Mouse (Mus musculus) midbrain, embryonic 11.5 days (tissue): ENCODE measurements at regions not wholly inside any gene's neighbourhood (a gene's known extent, or its start where the extent isn't known, plus 50 kb on each side); places are given as distances from the start of the nearest gene placed in this dataset.
"Not testable (repeated sequence)": the region's sequence is repeated elsewhere in the genome, so short reads cannot be mapped to it uniquely, and the experiment has no call there.

ENCODE experiments used
- ATAC-seq: fragments of 200-750 bp; cut with Nextera tagmentation; 2 replicates; pipeline ENCODE4 v1.8.0; 2017; ENCODE audit warnings: moderate TSS enrichment, moderate library complexity; ENCODE audit not compliant: low FRiP score
- DNase-seq: peaks from one replicate; pipeline ENCODE4 v3.0.0; 2015; ENCODE audit warnings: low spot score; ENCODE audit errors: missing footprints
- H3K27ac ChIP-seq: fragments of 300-500 bp; sonication (generic); 2 replicates; pipeline ENCODE4 v1.5.1; 2014; ENCODE audit warnings: low read depth, low read length
- H3K27me3 ChIP-seq: fragments of 300-500 bp; sonication (generic); 2 replicates; pipeline ENCODE4 v1.6.1; 2014; ENCODE audit warnings: mild to moderate bottlenecking, low read length, moderate library complexity, mixed read lengths; ENCODE audit not compliant: control insufficient read depth, insufficient read depth
- H3K36me3 ChIP-seq: fragments of 300-500 bp; sonication (generic); 2 replicates; pipeline ENCODE4 v1.6.1; 2014; ENCODE audit warnings: mild to moderate bottlenecking, low read length, moderate library complexity, mixed read lengths; ENCODE audit not compliant: control insufficient read depth, insufficient read depth
- H3K4me1 ChIP-seq: fragments of 300-500 bp; sonication (generic); 2 replicates; pipeline ENCODE4 v1.6.1; 2014; ENCODE audit warnings: low read length; ENCODE audit not compliant: control insufficient read depth, insufficient read depth
- H3K4me2 ChIP-seq: fragments of 300-500 bp; sonication (generic); 2 replicates; pipeline ENCODE4 v1.6.1; 2014; ENCODE audit warnings: mild to moderate bottlenecking, moderate library complexity
- H3K4me3 ChIP-seq: fragments of 300-500 bp; sonication (generic); 2 replicates; pipeline ENCODE4 v1.5.1; 2014; ENCODE audit warnings: low read depth, low read length
- H3K9ac ChIP-seq: fragments of 300-500 bp; sonication (generic); 2 replicates; pipeline ENCODE4 v1.6.1; 2014; ENCODE audit warnings: low read length
- H3K9me3 ChIP-seq: fragments of 300-500 bp; sonication (generic); 2 replicates; pipeline ENCODE4 v1.6.1; 2016; ENCODE audit warnings: low read length; ENCODE audit not compliant: control insufficient read depth
- WGBS: fragments of 180-500 bp; shearing (Covaris S2); extraction: QIAGEN DNeasy Blood & Tissue Kit; methylation state at CpG from one replicate; pipeline ENCODE4 v1.1.7; 2014; 5-methylcytosine and 5-hydroxymethylcytosine counted together

DNA sequence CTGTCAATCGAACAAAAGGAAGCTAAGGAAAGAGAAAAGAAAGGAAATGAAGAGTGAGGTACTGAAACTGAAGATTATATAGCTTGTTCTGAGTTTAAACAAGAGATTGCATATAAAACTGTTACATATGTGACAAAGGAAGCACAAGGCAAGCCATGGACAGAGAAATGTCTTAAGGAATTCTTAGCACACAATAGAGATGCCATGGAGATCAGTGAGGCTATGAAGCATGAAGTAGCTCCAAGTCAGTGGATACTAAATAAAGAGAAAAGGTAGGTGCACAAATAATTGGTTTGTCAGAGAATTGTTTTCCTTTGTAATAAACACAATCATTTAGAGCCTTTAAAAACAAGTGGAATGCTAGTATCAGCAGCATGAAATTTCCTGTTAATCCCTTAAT, 172.0 kb upstream of the Klhl1 start:
- ATAC-seq = peak; percentile 63; the same call in 1 of the 2 replicates
- H3K4me3 ChIP-seq = no peak overlapping the region
- no peak overlapping the region for H3K9ac ChIP-seq
- no peaks in the 10 kb centered on the region for H3K27me3 ChIP-seq
- H3K36me3 ChIP-seq = no peaks in the 10 kb centered on the region
- no peak overlapping the region for H3K27ac ChIP-seq
- DNase-seq = no peak
- no peaks in the 10 kb centered on the region for H3K4me1 ChIP-seq
- WGBS = 45% methylated on average over 1 of the region's 1 CpGs
- H3K9me3 ChIP-seq = no peaks in the 10 kb centered on the region
- H3K4me2 ChIP-seq = no peak overlapping the region

DNA sequence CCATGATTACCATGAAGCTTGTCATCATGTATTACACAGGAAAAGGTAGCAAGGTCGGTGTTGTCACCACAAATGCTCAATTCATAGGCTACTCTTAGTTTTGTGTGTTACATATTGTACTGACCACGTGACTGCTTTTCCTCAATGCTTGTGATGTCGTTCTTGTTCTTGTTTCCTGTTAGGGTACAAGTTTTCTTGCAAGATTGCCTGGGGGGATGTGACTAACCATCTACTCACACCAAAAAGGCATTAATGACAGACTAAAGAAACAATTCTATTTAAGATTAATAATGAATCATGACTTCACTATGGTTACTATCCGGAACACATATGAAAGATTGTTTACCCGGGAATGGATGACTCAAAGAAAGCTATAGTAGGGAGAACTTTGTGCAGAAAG, 165.0 kb upstream of the Klhl1 start:
- no peak overlapping the region for H3K4me2 ChIP-seq
- no peaks in the 10 kb centered on the region for H3K36me3 ChIP-seq
- H3K9me3 ChIP-seq = no peaks in the 10 kb centered on the region
- H3K4me3 ChIP-seq = no peak overlapping the region
- H3K9ac ChIP-seq = no peak overlapping the region
- 86% methylated on average over 5 of the region's 5 CpGs for WGBS
- no peak overlapping the region for H3K27ac ChIP-seq
- ATAC-seq = no peak
- H3K27me3 ChIP-seq = no peaks in the 10 kb centered on the region
- H3K4me1 ChIP-seq = no peaks in the 10 kb centered on the region
- no peak for DNase-seq

DNA sequence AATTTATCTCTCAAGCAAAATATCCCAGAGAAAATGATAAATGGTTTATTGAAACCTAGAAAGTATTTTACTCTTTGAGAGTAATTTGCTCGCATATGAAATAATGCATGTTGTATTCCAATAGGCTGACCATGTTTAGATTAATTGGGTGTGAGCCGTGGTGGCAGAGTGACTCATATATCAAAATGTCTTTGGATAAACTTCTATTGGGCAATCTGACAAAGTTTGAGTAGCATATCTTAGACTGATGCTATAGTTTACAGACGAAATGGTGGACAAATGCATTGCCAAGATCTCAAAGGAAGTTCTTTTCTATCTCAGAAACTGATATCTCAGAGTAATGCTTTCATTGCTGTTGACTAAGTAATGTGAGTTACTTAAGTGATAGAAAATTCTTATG, 162.8 kb upstream of the Klhl1 start:
- DNase-seq (no peak), ATAC-seq (no peak)
- 87% methylated on average over 3 of the region's 3 CpGs for WGBS
- Histone ChIP-seq H3K4me3 (no peak overlapping the region), H3K4me2 (no peak overlapping the region), H3K9me3 (no peaks in the 10 kb centered on the region), H3K4me1 (no peaks in the 10 kb centered on the region), H3K27me3 (no peaks in the 10 kb centered on the region), H3K27ac (no peak overlapping the region), H3K36me3 (no peaks in the 10 kb centered on the region), H3K9ac (no peak overlapping the region)

DNA sequence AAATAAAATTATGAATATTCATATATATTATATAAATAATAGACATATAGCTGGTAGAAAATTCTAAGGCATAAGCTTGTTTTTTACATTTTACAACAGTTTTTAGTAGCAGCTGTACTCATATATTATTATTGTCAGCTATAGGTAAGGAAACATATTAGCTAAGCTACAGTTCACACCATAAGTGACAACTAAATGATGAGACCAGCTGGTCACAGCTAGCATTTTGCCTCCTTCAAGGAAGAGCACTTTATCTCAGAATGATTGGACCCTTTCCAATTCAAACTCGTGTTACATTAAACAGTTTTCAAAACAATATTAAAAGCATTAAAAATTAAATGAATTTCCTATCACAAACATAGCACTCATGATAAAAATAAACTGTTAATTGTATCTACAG, 157.3 kb upstream of the Klhl1 start:
- Histone ChIP-seq H3K27me3 (no peaks in the 10 kb centered on the region), H3K36me3 (no peaks in the 10 kb centered on the region), H3K4me2 (no peak overlapping the region), H3K9me3 (no peaks in the 10 kb centered on the region), H3K9ac (no peak overlapping the region), H3K4me1 (no peaks in the 10 kb centered on the region), H3K4me3 (no peak overlapping the region), H3K27ac (no peak overlapping the region)
- no peak for DNase-seq
- WGBS = 81% methylated on average over 1 of the region's 1 CpGs
- no peak for ATAC-seq

DNA sequence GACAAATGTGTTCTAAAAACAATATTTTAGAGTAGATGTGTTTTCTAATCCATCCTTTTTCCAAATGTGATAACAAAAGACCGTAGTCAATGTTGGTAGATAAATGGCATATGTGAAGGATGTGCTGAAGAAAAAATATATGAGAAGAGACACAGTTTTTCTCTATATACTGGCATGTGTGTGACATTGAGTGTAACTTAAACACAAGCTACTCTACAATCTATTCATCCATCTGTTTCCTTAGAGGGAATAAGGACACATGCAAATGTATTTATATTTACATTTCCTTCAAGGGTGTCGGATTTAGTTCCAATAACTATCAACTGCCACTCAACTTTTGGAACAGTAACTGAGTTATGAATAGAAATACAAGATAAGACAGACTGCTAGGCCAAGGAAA, 149.7 kb upstream of the Klhl1 start:
- H3K9ac ChIP-seq = no peak overlapping the region
- H3K27ac ChIP-seq = no peak overlapping the region
- H3K36me3 ChIP-seq = no peaks in the 10 kb centered on the region
- no peak for DNase-seq
- no peak overlapping the region for H3K4me3 ChIP-seq
- no peak for ATAC-seq
- no peaks in the 10 kb centered on the region for H3K9me3 ChIP-seq
- H3K4me1 ChIP-seq = no peaks in the 10 kb centered on the region
- WGBS = 88% methylated on average over 2 of the region's 2 CpGs
- H3K4me2 ChIP-seq = no peak overlapping the region
- H3K27me3 ChIP-seq = no peaks in the 10 kb centered on the region

DNA sequence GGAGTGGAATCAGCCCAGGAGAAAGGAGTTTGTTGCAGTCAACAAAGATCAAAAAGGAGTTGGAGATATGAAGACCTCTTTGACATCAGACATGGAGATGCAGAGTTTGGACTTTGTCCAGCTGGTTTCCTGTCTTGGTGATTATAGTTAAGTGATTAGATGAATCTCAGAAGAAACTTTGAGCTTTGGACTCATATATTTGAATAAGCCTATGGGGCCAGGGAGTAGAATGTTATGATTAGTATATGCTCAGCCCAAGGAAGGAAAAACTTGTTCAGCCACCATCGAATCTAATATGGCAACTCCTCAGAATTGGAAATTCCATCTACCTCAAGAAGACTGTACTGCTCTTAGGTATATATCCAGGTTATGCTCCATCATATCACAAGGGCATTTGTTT, 137.6 kb upstream of the Klhl1 start:
- WGBS = 86% methylated on average over 1 of the region's 1 CpGs
- Histone ChIP-seq H3K4me2 (no peak overlapping the region), H3K36me3 (no peaks in the 10 kb centered on the region), H3K9ac (no peak overlapping the region), H3K4me3 (no peak overlapping the region), H3K27me3 (no peaks in the 10 kb centered on the region), H3K4me1 (no peaks in the 10 kb centered on the region), H3K9me3 (no peaks in the 10 kb centered on the region), H3K27ac (no peak overlapping the region)
- DNase-seq = no peak
- no peak for ATAC-seq

DNA sequence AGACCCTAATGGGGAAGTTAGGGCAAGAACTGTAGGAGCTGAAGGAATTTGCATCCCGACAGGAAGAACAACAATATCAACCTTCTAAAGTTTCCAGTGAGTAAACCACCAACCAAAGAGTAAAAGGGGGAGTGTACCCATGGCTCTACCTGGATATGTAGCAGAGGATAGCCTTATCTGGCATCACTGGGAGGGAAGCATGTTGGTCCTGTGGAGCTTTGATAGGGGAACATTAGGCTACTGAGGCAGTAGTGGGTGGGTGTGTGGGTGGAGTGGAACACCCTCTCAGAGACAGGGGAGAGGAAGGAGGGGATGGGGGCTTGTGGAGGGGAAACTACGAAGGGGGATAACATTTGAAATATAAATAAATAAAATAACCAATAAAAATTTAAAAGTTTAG, 111.4 kb upstream of the Klhl1 start:
- 79% methylated on average over 2 of the region's 2 CpGs for WGBS
- Histone ChIP-seq H3K27me3 (no peaks in the 10 kb centered on the region), H3K9ac (no peak overlapping the region), H3K27ac (no peak overlapping the region), H3K4me2 (no peak overlapping the region), H3K4me1 (no peaks in the 10 kb centered on the region), H3K9me3 (no peaks in the 10 kb centered on the region), H3K4me3 (no peak overlapping the region), H3K36me3 (no peaks in the 10 kb centered on the region)
- ATAC-seq = no peak
- no peak for DNase-seq

DNA sequence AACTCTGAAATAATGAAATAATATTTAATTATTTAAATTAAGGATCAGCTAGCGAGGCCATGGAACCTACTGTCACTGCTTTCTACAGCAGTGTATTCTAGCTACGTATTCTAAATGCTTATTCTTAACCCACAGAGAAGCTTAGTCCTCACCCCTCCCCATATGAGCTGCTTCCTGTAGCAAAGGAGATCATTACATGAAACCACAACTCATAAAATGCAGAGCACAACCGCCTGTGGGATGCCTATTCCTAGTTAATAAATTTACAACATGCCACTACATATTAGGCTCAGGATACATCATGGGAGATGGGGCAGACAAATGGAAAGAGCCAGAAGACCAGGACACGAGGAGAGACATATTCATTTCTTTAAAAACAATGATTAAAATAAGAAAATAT, 87.8 kb upstream of the Klhl1 start:
- Histone ChIP-seq H3K4me3 (no peak overlapping the region), H3K4me1 (no peaks in the 10 kb centered on the region), H3K27me3 (no peaks in the 10 kb centered on the region), H3K36me3 (no peaks in the 10 kb centered on the region), H3K9me3 (no peaks in the 10 kb centered on the region), H3K27ac (no peak overlapping the region), H3K4me2 (no peak overlapping the region), H3K9ac (no peak overlapping the region)
- ATAC-seq (no peak), DNase-seq (no peak)
- WGBS = 81% methylated on average over 4 of the region's 4 CpGs

DNA sequence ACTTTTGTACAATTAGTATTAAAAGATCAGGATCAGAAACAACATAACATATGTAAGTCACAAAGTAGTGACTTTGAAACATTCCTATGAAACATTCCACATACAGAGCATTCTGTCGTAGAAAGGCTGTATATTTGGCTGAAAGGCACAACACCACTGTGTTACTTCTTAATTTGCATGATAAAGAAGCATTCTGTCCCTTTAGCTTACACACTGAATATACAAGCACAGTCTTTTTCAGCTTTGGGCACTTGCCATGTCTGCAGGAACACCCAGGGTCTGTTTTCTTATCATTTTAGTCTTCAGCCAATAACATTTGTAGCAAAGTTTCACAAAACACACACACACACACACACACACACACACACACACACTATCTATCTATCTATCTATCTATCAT, 82.2 kb upstream of the Klhl1 start:
- 20% methylated on average over 1 of the region's 1 CpGs for WGBS
- H3K4me1 ChIP-seq, H3K9ac ChIP-seq, H3K4me2 ChIP-seq, H3K27ac ChIP-seq, H3K9me3 ChIP-seq, H3K4me3 ChIP-seq, H3K27me3 ChIP-seq, H3K36me3 ChIP-seq, DNase-seq: not testable (repeated sequence)
- ATAC-seq = peak; percentile 78

DNA sequence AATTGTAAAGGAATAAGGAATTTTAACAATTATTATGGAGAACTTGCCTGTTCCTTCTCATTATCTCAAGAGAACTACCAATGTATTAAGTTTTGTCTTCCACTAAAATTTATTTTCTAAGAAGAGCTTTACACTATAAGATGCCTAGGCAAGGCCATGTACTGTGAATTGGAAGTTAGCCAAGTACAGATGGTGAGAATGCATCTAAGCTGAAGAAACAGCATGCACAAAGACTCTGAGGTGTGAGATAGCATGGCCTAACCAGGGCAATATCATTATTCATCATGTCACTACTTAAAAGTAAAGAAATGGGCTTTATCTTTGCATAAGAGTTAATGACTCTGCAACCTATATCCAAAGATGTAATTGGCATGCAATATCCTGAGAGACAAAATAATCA, 73.1 kb upstream of the Klhl1 start:
- no peaks in the 10 kb centered on the region for H3K9me3 ChIP-seq

More for the DNA sequence above, 73.1 kb upstream of the Klhl1 start:
- H3K36me3 ChIP-seq = no peaks in the 10 kb centered on the region
- H3K9ac ChIP-seq = no peak overlapping the region
- no peak overlapping the region for H3K4me3 ChIP-seq
- no peak for ATAC-seq
- no peak overlapping the region for H3K4me2 ChIP-seq
- no peaks in the 10 kb centered on the region for H3K27me3 ChIP-seq
- no peak for DNase-seq
- H3K27ac ChIP-seq = no peak overlapping the region
- no peaks in the 10 kb centered on the region for H3K4me1 ChIP-seq
